Mouse (Mus musculus) MEL (cell line): ENCODE measurements around the gene Faap24. TPM values are rescaled to one million over a fixed set of nuclear protein-coding genes. Genes with fewer than 3 reads are reported as not detected.

Experiments used
- DNase-seq: peaks from one replicate; pipeline ENCODE4 v3.0.0; 2011; ENCODE audit warnings: low read depth, low spot score
- H3K27ac ChIP-seq: 2 replicates; pipeline ENCODE4 v1.5.1; 2012; ENCODE audit warnings: low read depth, mild to moderate bottlenecking, control low read depth, low read length, moderate library complexity; ENCODE audit not compliant: control insufficient read depth
- H3K27me3 ChIP-seq, 2 experiments: fragments of 150-350 bp in 1 of 2; sonication (generic) in 1 of 2; 2 replicates each; pipeline ENCODE4 v1.6.1; 2012; ENCODE audit warnings: low read length in 2 of 2, mild to moderate bottlenecking in 2 of 2, improper control_type of control experiment in 1 of 2, moderate library complexity in 1 of 2; ENCODE audit not compliant: insufficient read depth in 2 of 2, control insufficient read depth in 1 of 2
- H3K36me3 ChIP-seq, 2 experiments: 2 replicates each; pipeline ENCODE4 v1.6.1; 2012 to 2014; ENCODE audit warnings: low read length in 2 of 2, improper control_type of control experiment in 1 of 2, inconsistent platforms in 1 of 2, mild to moderate bottlenecking in 1 of 2; ENCODE audit not compliant: insufficient read depth in 2 of 2, control insufficient read depth in 1 of 2
- H3K4me1 ChIP-seq, 2 experiments: fragments of 150-350 bp in 1 of 2; sonication (generic) in 1 of 2; 2 replicates each; pipeline ENCODE4 v1.6.1; 2012; ENCODE audit warnings: low read length in 2 of 2, improper control_type of control experiment in 1 of 2, mild to moderate bottlenecking in 1 of 2; ENCODE audit not compliant: insufficient read depth in 2 of 2, control insufficient read depth in 1 of 2
- H3K4me3 ChIP-seq, 2 experiments: fragments of 150-350 bp in 1 of 2; sonication (generic) in 1 of 2; 2 replicates each; pipeline ENCODE4 v1.5.1; 2012; ENCODE audit warnings: low read depth in 2 of 2, low read length in 2 of 2, mild to moderate bottlenecking in 2 of 2, moderate library complexity in 2 of 2, control low read depth in 1 of 2, improper control_type of control experiment in 1 of 2; ENCODE audit not compliant: control insufficient read depth in 1 of 2, insufficient read depth in 1 of 2
- H3K79me2 ChIP-seq: 2 replicates; pipeline ENCODE4 v1.6.1; 2012; ENCODE audit warnings: mild to moderate bottlenecking, low read length, moderate library complexity; ENCODE audit not compliant: control insufficient read depth, poor library complexity, insufficient read depth
- H3K9ac ChIP-seq: 2 replicates; pipeline ENCODE4 v1.6.1; 2012; ENCODE audit warnings: low read depth, mild to moderate bottlenecking, control low read depth, low read length, moderate library complexity; ENCODE audit not compliant: control insufficient read depth, poor library complexity, severe bottlenecking
- H3K9me3 ChIP-seq: fragments of 150-350 bp; sonication (generic); replicated peaks from 2 replicates; pipeline ENCODE4 v1.6.1; 2012; ENCODE audit warnings: mild to moderate bottlenecking, low read length, improper control_type of control experiment, moderate library complexity; ENCODE audit not compliant: insufficient read depth
- BHLHE40 ChIP-seq: IDR thresholded peaks from 2 replicates; pipeline ENCODE4 v1.6.1; 2012; ENCODE audit warnings: low read depth, mild to moderate bottlenecking, inconsistent platforms, low read length, improper control_type of control experiment, borderline replicate concordance
- CHD1 ChIP-seq: IDR thresholded peaks from 2 replicates; pipeline ENCODE4 v1.6.1; 2012; ENCODE audit warnings: low read depth, mild to moderate bottlenecking, inconsistent platforms, low read length, improper control_type of control experiment
- CTCF ChIP-seq, 3 experiments: IDR thresholded peaks in 2 of 3; conservative IDR thresholded peaks in 1 of 3; 2 replicates each; pipeline ENCODE4 v1.5.1; 2011 to 2012; ENCODE audit warnings: low read length in 3 of 3, low read depth in 2 of 3, mild to moderate bottlenecking in 2 of 3, improper control_type of control experiment in 1 of 3, inconsistent platforms in 1 of 3, mixed read lengths in 1 of 3, moderate library complexity in 1 of 3; ENCODE audit not compliant: control insufficient read depth in 1 of 3, insufficient read depth in 1 of 3, poor library complexity in 1 of 3, severe bottlenecking in 1 of 3
- E2F4 ChIP-seq: IDR thresholded peaks from 2 replicates; pipeline ENCODE4 v1.6.1; 2011; ENCODE audit warnings: low read depth, low read length, improper control_type of control experiment, borderline replicate concordance
- GABPA ChIP-seq: IDR thresholded peaks from 2 replicates; pipeline ENCODE4 v1.6.1; 2012; ENCODE audit warnings: low read depth, mild to moderate bottlenecking, inconsistent platforms, low read length, improper control_type of control experiment, moderate library complexity
- GATA1 ChIP-seq: IDR thresholded peaks from 2 replicates; pipeline ENCODE4 v1.6.1; 2011; ENCODE audit warnings: low read depth, low read length, improper control_type of control experiment
- HCFC1 ChIP-seq: IDR thresholded peaks from 2 replicates; pipeline ENCODE4 v1.6.1; 2012; ENCODE audit warnings: low read depth, mild to moderate bottlenecking, inconsistent platforms, low read length, improper control_type of control experiment, moderate library complexity
- JUND ChIP-seq: IDR thresholded peaks from 2 replicates; pipeline ENCODE4 v1.6.1; 2011; ENCODE audit warnings: low read depth, mild to moderate bottlenecking, improper control_type of control experiment, low read length
- MAFK ChIP-seq: IDR thresholded peaks from 2 replicates; pipeline ENCODE4 v1.6.1; 2011; ENCODE audit warnings: low read depth, mild to moderate bottlenecking, low read length, improper control_type of control experiment, borderline replicate concordance
- MAX ChIP-seq: IDR thresholded peaks from 2 replicates; pipeline ENCODE4 v1.6.1; 2011; ENCODE audit warnings: low read length, improper control_type of control experiment
- MXI1 ChIP-seq: IDR thresholded peaks from 2 replicates; pipeline ENCODE4 v1.6.1; 2011; ENCODE audit warnings: mild to moderate bottlenecking, low read depth, low read length, improper control_type of control experiment
- MYB ChIP-seq: IDR thresholded peaks from 2 replicates; pipeline ENCODE4 v1.6.1; 2011; ENCODE audit warnings: mild to moderate bottlenecking, low read depth, low read length, improper control_type of control experiment
- MYC ChIP-seq: IDR thresholded peaks from 2 replicates; pipeline ENCODE4 v1.6.1; 2011; ENCODE audit warnings: low read depth, mild to moderate bottlenecking, low read length, improper control_type of control experiment, moderate library complexity
- NELFE ChIP-seq: IDR thresholded peaks from 2 replicates; pipeline ENCODE4 v1.6.1; 2011; ENCODE audit warnings: low read depth, low read length, improper control_type of control experiment
- NRF1 ChIP-seq: IDR thresholded peaks from 2 replicates; pipeline ENCODE4 v1.6.1; 2014; ENCODE audit warnings: low read depth, mild to moderate bottlenecking, inconsistent platforms, low read length, improper control_type of control experiment, moderate library complexity; ENCODE audit not compliant: poor library complexity, insufficient read depth, severe bottlenecking
- RCOR1 ChIP-seq: IDR thresholded peaks from 2 replicates; pipeline ENCODE4 v1.6.1; 2012; ENCODE audit warnings: low read depth, mild to moderate bottlenecking, inconsistent platforms, low read length, improper control_type of control experiment
- SIN3A ChIP-seq: IDR thresholded peaks from 2 replicates; pipeline ENCODE4 v1.6.1; 2012; ENCODE audit warnings: low read length, improper control_type of control experiment, inconsistent platforms
- SMC3 ChIP-seq: IDR thresholded peaks from 2 replicates; pipeline ENCODE4 v1.6.1; 2011; ENCODE audit warnings: low read depth, low read length, improper control_type of control experiment
- TBP ChIP-seq: IDR thresholded peaks from 2 replicates; pipeline ENCODE4 v1.8.0; 2011; ENCODE audit warnings: low read depth, low read length, improper control_type of control experiment
- TCF12 ChIP-seq: IDR thresholded peaks from 2 replicates; pipeline ENCODE4 v1.6.1; 2014; ENCODE audit warnings: low read depth, mild to moderate bottlenecking, inconsistent platforms, low read length, improper control_type of control experiment, moderate library complexity
- USF1 ChIP-seq: IDR thresholded peaks from 2 replicates; pipeline ENCODE4 v1.6.1; 2014; ENCODE audit warnings: low read depth, mild to moderate bottlenecking, inconsistent platforms, low read length, improper control_type of control experiment, moderate library complexity
- USF2 ChIP-seq, 2 experiments: IDR thresholded peaks; 2 replicates each; pipeline ENCODE4 v1.6.1; 2011 to 2012; ENCODE audit warnings: improper control_type of control experiment in 2 of 2, low read length in 2 of 2, borderline replicate concordance in 1 of 2, inconsistent platforms in 1 of 2, low read depth in 1 of 2, mild to moderate bottlenecking in 1 of 2; ENCODE audit not compliant: insufficient read depth in 1 of 2
- ZKSCAN1 ChIP-seq: IDR thresholded peaks from 2 replicates; pipeline ENCODE4 v1.6.1; 2012; ENCODE audit warnings: low read depth, mild to moderate bottlenecking, inconsistent platforms, low read length, improper control_type of control experiment, moderate library complexity
- ZNF384 ChIP-seq: IDR thresholded peaks from 2 replicates; pipeline ENCODE4 v1.6.1; 2012; ENCODE audit warnings: low read depth, mild to moderate bottlenecking, inconsistent platforms, low read length, improper control_type of control experiment
- polyA plus RNA-seq, 2 experiments: library from polyadenylated mRNA; stranded (reverse) in 1 of 2; unstranded in 1 of 2; fragments of >175 nt in 1 of 2; fragments of >200 nt in 1 of 2; gene quantifications; 2 replicates each; pipeline versions ENCODE4 v1.2.1 to v1.2.4; 2012; ENCODE audit warnings: low replicate concordance in 2 of 2, low read depth in 1 of 2; ENCODE audit not compliant: insufficient read length in 2 of 2, insufficient read depth in 1 of 2, missing spikeins in 1 of 2
- total RNA-seq: library from RNA; depleted of rRNA; stranded (reverse); fragments of 300-350 nt; gene quantifications from 2 replicates; pipeline ENCODE4 v1.2.3, GENCODE M21; 2012

The Faap24 gene
- total and polyA plus RNA-seq, 3 experiments: 15.3 to 26.7 TPM; not detected in 1

- TF ChIP-seq USF1 (no peak), HCFC1 (no peak), TCF12 (no peak), USF2 (IDR thresholded peaks at IDR 0.05; ENCODE audit: borderline replicate concordance in 1 of 2, insufficient read depth in 1 of 2, low read depth in 1 of 2, low read length in 2 of 2) (no peak), ZKSCAN1 (no peak), E2F4 (no peak), JUND (no peak)
- TF ChIP-seq, all 39 proteins: peak for 0
- DNase-seq: no peak
Measured at GRCm38 (mm10) chr7:35351155-35351554, 45.5 kb downstream of the Faap24 start.

GRCm38 (mm10) chr7:35349886-35350684 lies 46.6 kb downstream of the Faap24 start:
- H3K27ac ChIP-seq: no peak overlapping the region

More at GRCm38 (mm10) chr7:35351155-35351554, 45.5 kb downstream of the Faap24 start:
- Histone ChIP-seq H3K4me3 (no peak overlapping the region), H3K79me2 (no peaks in the 10 kb centered on the region), H3K36me3 (no peaks in the 10 kb centered on the region), H3K27ac (no peak overlapping the region), H3K9ac (no peak overlapping the region), H3K27me3 (no peaks in the 10 kb centered on the region), H3K4me1 (no peaks in the 10 kb centered on the region), H3K9me3 (no peaks in the 10 kb centered on the region)

More at GRCm38 (mm10) chr7:35349886-35350684, 46.6 kb downstream of the Faap24 start:
- Histone ChIP-seq H3K4me3 (no peak overlapping the region), H3K9me3 (no peaks in the 10 kb centered on the region), H3K4me1 (no peaks in the 10 kb centered on the region), H3K36me3 (no peaks in the 10 kb centered on the region), H3K27me3 (no peaks in the 10 kb centered on the region), H3K9ac (no peak overlapping the region), H3K79me2 (no peaks in the 10 kb centered on the region)
- TF ChIP-seq GATA1 (no peak), SIN3A (no peak), TBP (no peak), NELFE (no peak), MYC (no peak), MAX (no peak), ZNF384 (no peak), SMC3 (no peak), CHD1 (no peak), GABPA (no peak), MXI1 (no peak), MYB (no peak), NRF1 (no peak), CTCF (IDR thresholded peaks at IDR 0.05 in 2 of 3, conservative IDR thresholded peaks at IDR 0.05 in 1 of 3; ENCODE audit: control insufficient read depth in 1 of 3, insufficient read depth in 1 of 3, low read depth in 2 of 3, low read length in 3 of 3, poor library complexity in 1 of 3, severe bottlenecking in 1 of 3) (no peak), RCOR1 (no peak), BHLHE40 (no peak), MAFK (no peak), HCFC1 (no peak)
- DNase-seq: no peak
